Mouse (Mus musculus) spleen, adult 2 months (tissue): ENCODE data around the gene Cox10.

ENCODE experiments used
- CTCF ChIP-seq: fragments of 200-500 bp; IDR thresholded peaks from 2 replicates; pipeline ENCODE4 v1.5.1; 2011; ENCODE audit warnings: mild to moderate bottlenecking, inconsistent platforms; ENCODE audit not compliant: insufficient read depth, insufficient read length, insufficient replicate concordance; ENCODE audit errors: extremely low read depth
- POLR2A ChIP-seq: fragments of 200-500 bp; IDR thresholded peaks from 2 replicates; pipeline ENCODE4 v1.6.1; 2011; ENCODE audit warnings: low read depth, low read length, inconsistent platforms

- TF ChIP-seq POLR2A, result no peak
- TF ChIP-seq CTCF, result no peak
Observed at GRCm38 (mm10) chr11:64034686-64035085, 44.6 kb downstream of the Cox10 start.
